Mouse (Mus musculus) thymus, adult 2 months (tissue): Measurements from ENCODE around the gene Slc25a23. TPM values are rescaled to one million over a fixed set of nuclear protein-coding genes. Genes with fewer than 3 reads are reported as not detected.

Experiments
- DNase-seq: peaks from one replicate; pipeline ENCODE4 v3.0.0; 2021
- H3K27ac ChIP-seq: fragments of 200-500 bp; 2 replicates; pipeline ENCODE4 v1.5.1; 2012; ENCODE audit warnings: low read length, control low read depth; ENCODE audit not compliant: control insufficient read depth, insufficient read depth
- H3K27me3 ChIP-seq: fragments of 200-500 bp; 2 replicates; pipeline ENCODE4 v1.6.1; 2012; ENCODE audit warnings: mild to moderate bottlenecking, low read length, moderate library complexity, mixed read lengths; ENCODE audit not compliant: control insufficient read depth, insufficient read depth
- H3K36me3 ChIP-seq: fragments of 200-500 bp; 2 replicates; pipeline ENCODE4 v1.6.1; 2012; ENCODE audit warnings: mild to moderate bottlenecking, low read length, moderate library complexity; ENCODE audit not compliant: control insufficient read depth, insufficient read depth
- H3K4me1 ChIP-seq: fragments of 200-500 bp; replicated peaks from 2 replicates; pipeline ENCODE4 v1.6.1; 2012; ENCODE audit warnings: low read length; ENCODE audit not compliant: control insufficient read depth, insufficient read depth
- H3K4me3 ChIP-seq: fragments of 200-500 bp; 2 replicates; pipeline ENCODE4 v1.5.1; 2012; ENCODE audit warnings: mild to moderate bottlenecking, low read length, control low read depth, moderate library complexity; ENCODE audit not compliant: control insufficient read depth, insufficient read depth
- CTCF ChIP-seq: fragments of 200-500 bp; IDR thresholded peaks from 2 replicates; pipeline ENCODE4 v1.5.1; 2012; ENCODE audit warnings: mild to moderate bottlenecking, control low read depth, low read length, moderate library complexity, borderline replicate concordance; ENCODE audit not compliant: control insufficient read depth, poor library complexity, insufficient read depth; ENCODE audit errors: extremely low read depth
- POLR2A ChIP-seq: fragments of 200-500 bp; IDR thresholded peaks from 2 replicates; pipeline ENCODE4 v1.6.1; 2012; ENCODE audit warnings: mild to moderate bottlenecking, low read length, control low read depth, moderate library complexity; ENCODE audit not compliant: control insufficient read depth, poor library complexity, insufficient read depth; ENCODE audit errors: extremely low read depth
- WGBS: fragments of 180-500 bp; shearing (Covaris S2); methylation state at CpG from one replicate; pipeline ENCODE4 v1.1.7; 2018; 5-methylcytosine and 5-hydroxymethylcytosine counted together
- polyA plus RNA-seq: library from polyadenylated mRNA; depleted of rRNA; stranded (reverse); fragments of >200 nt; gene quantifications from 2 replicates; pipeline ENCODE4 v1.2.3, GENCODE M21; 2012

Gene Slc25a23
- polyA plus RNA-seq, 1 experiment: 76.5 TPM

- no peak overlapping the region for H3K4me3 ChIP-seq
- 100% methylated on average over 3 of the region's 3 CpGs for WGBS
- 0 out of 2 replicates have a peak, but pooled peaks cover 5% of the 10 kb centered on the region for H3K36me3 ChIP-seq
- H3K4me1 ChIP-seq: no peaks in the 10 kb centered on the region
- no peak overlapping the region for H3K27ac ChIP-seq
- TF ChIP-seq POLR2A (no peak), CTCF (no peak)
- no peaks in the 10 kb centered on the region for H3K27me3 ChIP-seq
- DNase-seq: no peak
Measured at GRCm38 (mm10) chr17:57048816-57049215, 10.8 kb downstream of the Slc25a23 start.

DNA sequence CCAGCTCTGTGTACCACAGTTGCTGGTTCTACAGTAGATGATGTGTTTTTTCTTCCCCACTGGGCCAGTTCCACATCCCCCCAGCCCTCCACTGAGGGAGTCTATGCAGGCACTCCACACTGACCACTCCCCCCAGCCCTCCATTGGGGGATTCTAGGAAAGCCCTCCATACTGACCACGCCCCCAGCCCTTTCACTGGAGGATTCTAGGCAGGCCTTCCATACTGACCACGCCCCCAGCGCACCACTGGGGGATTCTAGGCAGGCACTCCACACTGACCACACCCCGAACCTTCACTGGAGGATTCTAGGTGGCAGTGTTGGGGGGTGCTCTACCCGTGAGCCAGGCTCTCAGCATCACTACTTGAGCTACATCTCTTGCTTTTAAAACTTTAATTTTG lies 12.3 kb downstream of the Slc25a23 start:
- DNase-seq: no peak
- Histone ChIP-seq H3K27me3 (no peaks in the 10 kb centered on the region), H3K27ac (no peak overlapping the region), H3K36me3 (0 out of 2 replicates have a peak, but pooled peaks cover 3% of the 10 kb centered on the region), H3K4me3 (no peak overlapping the region), H3K4me1 (no peaks in the 10 kb centered on the region)
- no peak for TF ChIP-seq CTCF
- no peak for TF ChIP-seq POLR2A
- WGBS: 92% methylated on average over 5 of the region's 5 CpGs

DNA sequence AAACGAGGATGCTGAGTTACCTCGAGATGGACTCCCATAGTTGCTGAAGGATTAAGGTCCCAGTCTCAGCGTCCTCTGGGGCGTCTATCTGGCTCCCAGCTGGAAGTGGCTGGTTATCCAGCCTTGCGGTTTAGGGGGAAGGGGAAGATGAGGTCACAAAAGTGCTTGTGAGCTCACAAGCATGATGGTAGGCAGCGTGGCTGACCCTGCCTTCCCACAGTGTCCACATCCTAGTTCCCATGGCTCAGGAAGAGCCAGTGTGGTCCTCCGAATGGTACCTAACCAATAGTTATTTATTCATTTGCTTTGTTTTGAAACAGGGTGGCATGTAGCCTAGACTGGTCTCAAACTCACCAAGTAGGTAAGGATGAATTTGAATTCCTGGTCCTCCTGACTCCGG lies 18.1 kb downstream of the Slc25a23 start, which contains the start of gene Slc25a41:
TSS of gene Slc25a41 (minus strand) at position 101 of the 400 bp plus-strand sequence.
- no peak for DNase-seq
- TF ChIP-seq POLR2A (no peak), CTCF (no peak)
- Histone ChIP-seq H3K36me3 (no peaks in the 10 kb centered on the region), H3K4me3 (no peak within 1 kb of the TSS), H3K27ac (no peak within 1 kb of the TSS), H3K27me3 (no peaks in the 10 kb centered on the region), H3K4me1 (no peaks in the 10 kb centered on the region; the same call in 1 of the 2 replicates)
- WGBS: 94% methylated on average over 8 of the region's 8 CpGs

DNA sequence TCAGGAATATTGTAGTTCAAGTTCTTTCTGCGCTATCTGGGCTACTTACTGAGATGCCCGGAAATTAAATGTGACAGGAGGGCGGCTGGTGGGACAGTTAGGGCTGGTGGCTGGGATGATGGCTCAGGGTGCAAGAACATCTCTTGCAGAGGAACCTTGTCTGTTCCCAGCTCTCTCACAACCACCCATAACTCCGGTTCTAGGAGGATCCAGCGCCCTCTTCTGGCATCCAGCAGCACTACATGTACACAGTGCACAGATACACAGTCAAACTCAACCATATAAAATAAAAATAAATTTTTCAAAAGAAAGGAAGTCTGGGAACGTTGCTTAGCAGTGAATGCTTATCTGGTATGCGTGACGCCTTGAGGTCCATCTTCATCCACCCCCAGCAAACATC lies 20.7 kb downstream of the Slc25a23 start:
- WGBS: 64% methylated on average over 8 of the region's 8 CpGs
- no peak overlapping the region for H3K4me3 ChIP-seq
- TF ChIP-seq CTCF: no peak
- no peak for TF ChIP-seq POLR2A
- no peaks in the 10 kb centered on the region for H3K36me3 ChIP-seq
- no peak for DNase-seq
- H3K27ac ChIP-seq: no peak overlapping the region
- H3K27me3 ChIP-seq: no peaks in the 10 kb centered on the region
- no peaks in the 10 kb centered on the region; the same call in 1 of the 2 replicates for H3K4me1 ChIP-seq

DNA sequence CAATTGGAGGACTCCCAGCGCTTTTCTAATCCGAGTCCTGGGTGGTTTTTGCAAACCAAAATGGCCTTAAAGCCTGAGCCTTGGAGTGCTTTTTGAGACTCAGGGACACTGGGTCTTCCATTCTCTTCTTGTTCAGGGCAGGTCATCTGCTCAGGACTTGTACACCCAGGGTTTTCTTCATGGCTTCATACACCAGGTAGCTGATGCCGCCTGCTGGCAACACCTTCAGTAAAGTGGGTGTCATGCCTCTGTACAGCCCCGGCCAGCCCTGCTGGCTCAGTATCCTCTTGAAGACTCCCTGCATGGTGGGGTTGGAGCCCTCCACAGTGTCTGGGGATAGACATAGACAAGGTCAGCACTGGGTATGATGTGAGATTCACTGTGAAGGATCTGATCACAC lies 26.8 kb downstream of the Slc25a23 start:
- H3K4me3 ChIP-seq: no peak overlapping the region
- H3K36me3 ChIP-seq: 0 out of 2 replicates have a peak, but pooled peaks cover 2% of the 10 kb centered on the region
- DNase-seq: no peak
- WGBS: 99% methylated on average over 4 of the region's 4 CpGs
- TF ChIP-seq CTCF: no peak
- TF ChIP-seq POLR2A: no peak
- H3K4me1 ChIP-seq: peaks cover 21% of the 10 kb centered on the region
- no peak overlapping the region for H3K27ac ChIP-seq
- H3K27me3 ChIP-seq: no peaks in the 10 kb centered on the region

DNA sequence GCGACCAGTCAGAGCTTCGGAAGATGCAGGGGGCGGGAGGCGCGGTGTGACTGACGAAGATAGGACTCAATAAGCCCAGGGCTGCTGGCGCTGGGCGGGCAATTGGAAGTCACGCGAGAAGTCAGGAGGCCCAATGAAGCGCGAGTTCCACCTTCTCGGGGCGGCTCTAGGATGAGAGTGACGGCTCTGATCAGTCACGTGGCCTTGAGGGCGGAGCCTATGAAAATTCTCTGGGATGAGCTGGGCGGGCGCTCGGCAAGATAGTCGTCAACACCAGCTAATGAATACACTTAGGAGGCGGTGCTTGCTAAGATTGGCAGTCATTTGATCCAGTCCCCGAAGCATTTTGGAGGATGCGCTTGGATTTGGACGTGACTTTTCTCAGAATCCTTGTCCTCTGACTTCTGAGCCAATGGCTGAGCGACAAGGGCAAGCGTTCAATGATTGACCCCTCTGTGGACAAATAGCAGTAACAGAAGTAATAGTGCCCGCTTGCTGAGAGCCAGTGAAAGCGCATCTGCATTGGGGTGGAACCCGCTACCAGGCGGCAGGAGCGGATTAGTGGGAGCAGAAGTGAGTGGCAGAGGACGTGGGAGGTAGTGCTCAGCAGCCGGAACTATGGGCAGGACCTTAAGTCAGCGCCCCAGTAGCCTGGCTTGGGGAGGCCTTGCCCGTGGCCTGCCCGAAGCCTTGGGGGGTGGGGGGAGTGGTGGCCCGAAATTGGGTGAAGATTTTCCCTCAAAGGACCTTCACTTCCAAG lies 27.8 kb downstream of the Slc25a23 start:
- peaks cover 21% of the 10 kb centered on the region for H3K4me1 ChIP-seq
- peak; percentile 100 for DNase-seq
- TF ChIP-seq POLR2A: peak; percentile 53; the same call in 1 of the 2 replicates
- peak; percentile 73; the same call in 1 of the 2 replicates for TF ChIP-seq CTCF
- no peaks in the 10 kb centered on the region for H3K27me3 ChIP-seq
- peaks cover 5% of the 10 kb centered on the region; the same call in 1 of the 2 replicates for H3K36me3 ChIP-seq
- H3K27ac ChIP-seq: peak overlapping the region; percentile 62
- WGBS: 1% methylated on average over 38 of the region's 38 CpGs
- peak overlapping the region; percentile 34 for H3K4me3 ChIP-seq
